Mouse (Mus musculus): ENCODE results near the gene Nrxn2.

GRCm38 (mm10) chr19:6533290-6534117 lies 115.0 kb downstream of the Nrxn2 start:
- TF ChIP-seq CTCF (IDR thresholded peaks at IDR 0.05; ENCODE audit: low read depth) (no peak), EP300 (optimal IDR thresholded peaks at IDR 0.05) (no peak)
